Mouse (Mus musculus) neural tube, embryonic 13.5 days (tissue): Measurements from ENCODE around the gene Gabra4. TPM values are rescaled to one million over a fixed set of nuclear protein-coding genes. Genes with fewer than 3 reads are reported as not detected.

Experiments
- polyA plus RNA-seq: library from polyadenylated mRNA; unstranded; fragments of >200 nt; fragmentation: Nextera tagmentation; extraction: Ambion mirVana; gene quantifications from 2 replicates; pipeline ENCODE4 v1.2.1, GENCODE M21; 2015

Gene Gabra4
- polyA plus RNA-seq, 1 experiment from 2014 or later, result 9.4 TPM

Other genes with a start within 250 kb of the Gabra4 start
- gene Cox7b2, start 110.1 kb downstream of the Gabra4 start, polyA plus RNA-seq, result 0.80 TPM in 1 of 2 replicates, not detected in the other
- 8.7 and 13.2 TPM in 2 replicates for gene Gabrb1, start 195 bp downstream of the Gabra4 start, polyA plus RNA-seq